Mouse (Mus musculus): ENCODE results near the gene Spast.
"Not testable (repeated sequence)": the region's sequence is repeated elsewhere in the genome, so short reads cannot be mapped to it uniquely, and the experiment has no call there.

Gene Spast

GRCm38 (mm10) chr17:74328146-74328545 lies 10.6 kb upstream of the Spast start:
- DNase-seq, result not testable (repeated sequence)

GRCm38 (mm10) chr17:74331049-74331676 lies 7.6 kb upstream of the Spast start:
- DNase-seq, result no peak

- peak; percentile 95 for DNase-seq
Measured at GRCm38 (mm10) chr17:74338225-74338931, 409 bp upstream of the Spast start.

- DNase-seq, result no peak
Measured at GRCm38 (mm10) chr17:74341151-74341550, 2.4 kb downstream of the Spast start.

GRCm38 (mm10) chr17:74363592-74363991 lies 24.8 kb downstream of the Spast start:
- DNase-seq, result no peak

GRCm38 (mm10) chr17:74376916-74377315 lies 38.1 kb downstream of the Spast start:
- DNase-seq, result no peak

- no peak for DNase-seq
Measured at GRCm38 (mm10) chr17:74386657-74387056, 47.9 kb downstream of the Spast start.

- DNase-seq, result no peak
Measured at GRCm38 (mm10) chr17:74389847-74390246, 51.1 kb downstream of the Spast start.

- no peak for DNase-seq
Measured at GRCm38 (mm10) chr17:74394381-74394780, 55.6 kb downstream of the Spast start.

GRCm38 (mm10) chr17:74394855-74395254 lies 56.1 kb downstream of the Spast start:
- DNase-seq, result peak; percentile 8

GRCm38 (mm10) chr17:74395383-74396065 lies 56.7 kb downstream of the Spast start, which contains the start of gene Slc30a6:
TSS of gene Slc30a6 (plus strand) at chr17:74395608.
- peak; percentile 96 for DNase-seq

- no peak for DNase-seq
Measured at GRCm38 (mm10) chr17:74396766-74397165, 58.0 kb downstream of the Spast start.

GRCm38 (mm10) chr17:74397173-74397572 lies 58.4 kb downstream of the Spast start:
- no peak for DNase-seq

- no peak for DNase-seq
Measured at GRCm38 (mm10) chr17:74402486-74403222, 63.9 kb downstream of the Spast start.

- no peak for DNase-seq
Measured at GRCm38 (mm10) chr17:74406487-74406886, 67.7 kb downstream of the Spast start.

- no peak for DNase-seq
Measured at GRCm38 (mm10) chr17:74409722-74410121, 70.9 kb downstream of the Spast start.

- DNase-seq, result no peak
Measured at GRCm38 (mm10) chr17:74413324-74413723, 74.5 kb downstream of the Spast start.

- DNase-seq, result no peak
Measured at GRCm38 (mm10) chr17:74414671-74415070, 75.9 kb downstream of the Spast start.

- no peak for DNase-seq
Measured at GRCm38 (mm10) chr17:74416841-74417360, 78.1 kb downstream of the Spast start.

- DNase-seq, result no peak
Measured at GRCm38 (mm10) chr17:74418171-74418570, 79.4 kb downstream of the Spast start.

- no peak for DNase-seq
Measured at GRCm38 (mm10) chr17:74420656-74421055, 81.9 kb downstream of the Spast start.

GRCm38 (mm10) chr17:74424401-74425005 lies 85.7 kb downstream of the Spast start:
- no peak for DNase-seq
